Mouse (Mus musculus) myocyte (in vitro differentiated cells): ENCODE data around the gene Bzw1.

Source experiments
- E2F4 ChIP-seq: IDR thresholded peaks from one replicate; pipeline ENCODE4 v1.6.1; 2011; ENCODE audit warnings: mild to moderate bottlenecking, control low read depth, moderate library complexity; ENCODE audit not compliant: insufficient read depth
- POLR2A ChIP-seq: IDR thresholded peaks from one replicate; pipeline ENCODE4 v1.6.1; 2011; ENCODE audit warnings: low read depth, mild to moderate bottlenecking, control low read depth, moderate library complexity; ENCODE audit not compliant: insufficient read length
- POLR2AphosphoS2 ChIP-seq: IDR thresholded peaks from one replicate; pipeline ENCODE4 v1.6.1; 2011; ENCODE audit warnings: low read depth, control low read depth; ENCODE audit not compliant: insufficient read length
- TCF12 ChIP-seq: IDR thresholded peaks from one replicate; pipeline ENCODE4 v1.6.1; 2011; ENCODE audit warnings: mild to moderate bottlenecking, control low read depth; ENCODE audit not compliant: poor library complexity, insufficient read depth, severe bottlenecking

DNA sequence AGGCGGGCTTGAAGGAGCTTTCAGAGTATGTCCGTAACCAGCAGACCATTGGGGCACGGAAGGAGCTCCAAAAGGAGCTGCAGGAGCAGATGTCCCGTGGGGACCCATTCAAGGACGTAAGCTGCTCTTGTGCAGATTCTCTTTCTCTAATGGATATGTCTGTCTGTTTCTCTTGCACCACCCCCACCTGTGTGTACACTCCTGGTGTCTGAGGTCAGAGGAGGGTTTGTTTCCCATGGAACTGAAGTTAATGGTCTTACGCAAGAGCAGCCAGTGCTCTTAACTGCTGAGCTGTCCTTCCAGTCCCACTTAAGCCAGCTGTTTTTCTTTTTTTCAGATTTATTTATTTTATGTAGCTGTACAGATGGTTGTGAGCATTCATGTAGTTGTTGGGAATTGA, 8.7 kb downstream of the Bzw1 start:
- no peak for TF ChIP-seq POLR2A
- no peak for TF ChIP-seq E2F4
- no peak for TF ChIP-seq TCF12
- TF ChIP-seq POLR2AphosphoS2, result no peak
